Mouse (Mus musculus): ENCODE data around the gene Arfgef2. TPM values are rescaled to one million over a fixed set of nuclear protein-coding genes. Genes with fewer than 3 reads are reported as not detected.

The Arfgef2 gene
- total and polyA plus RNA-seq, 3 experiments: 9.2 to 18.7 (median 11.2) TPM

DNA sequence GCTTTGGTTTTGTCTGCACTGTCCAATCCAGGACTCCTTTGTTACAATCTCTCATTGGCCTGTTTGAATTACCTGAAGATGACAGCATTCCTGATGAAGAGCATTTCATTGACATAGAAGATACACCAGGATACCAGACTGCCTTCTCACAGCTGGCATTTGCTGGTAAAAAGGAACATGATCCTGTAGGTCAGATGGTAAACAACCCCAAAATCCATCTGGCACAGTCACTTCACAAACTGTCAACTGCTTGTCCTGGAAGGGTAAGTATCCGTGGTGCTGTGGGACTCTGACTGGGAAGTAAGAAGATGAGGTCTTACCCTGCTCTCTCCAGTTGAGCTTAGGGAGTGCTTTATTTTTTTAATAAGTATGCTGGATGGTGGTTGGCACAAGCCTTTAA, 139.0 kb downstream of the Arfgef2 start:
- Histone ChIP-seq H3K9ac (ENCODE audit: insufficient read depth, low read depth) (no peak overlapping the region), H3K9me3 (replicated peaks; ENCODE audit: low read length) (no peaks in the 10 kb centered on the region), H3K79me2 (replicated peaks; ENCODE audit: control insufficient read depth, extremely low read depth, insufficient read depth, poor library complexity, severe bottlenecking) (no peaks in the 10 kb centered on the region; the same call in 1 of the 2 replicates), H3K4me1 (ENCODE audit: control insufficient read depth in 1 of 2, insufficient read depth in 2 of 2) (no peaks in the 10 kb centered on the region), H3K36me3 (replicated peaks in 1 of 2; ENCODE audit: control insufficient read depth in 1 of 2, insufficient read depth in 1 of 2, low read length in 1 of 2) (peaks cover 67 to 91% of the 10 kb centered on the region in 2 experiments), H3K27ac (ENCODE audit: insufficient read depth, low read depth) (no peak overlapping the region), H3K27me3 (replicated peaks) (no peaks in the 10 kb centered on the region), H3K4me3 (replicated peaks in 1 of 3; ENCODE audit: low read depth in 2 of 3, low read length in 2 of 3, poor library complexity in 1 of 3) (no peak overlapping the region), H3K4me2 (ENCODE audit: insufficient read depth, low read depth, poor library complexity, severe bottlenecking) (no peak overlapping the region)
- TF ChIP-seq CHD1 (IDR thresholded peaks at IDR 0.05; ENCODE audit: low read depth, low read length) (no peak), MAZ (IDR thresholded peaks at IDR 0.05; ENCODE audit: low read depth, low read length) (no peak), ELF1 (IDR thresholded peaks at IDR 0.05; ENCODE audit: low read depth, low read length) (no peak)
- dilution Hi-C loops (cut with MboI; ENCODE audit: extremely low pct_ligation_motif_present, extremely low pct_unique_long_range_greater_than_20kb, low sequenced_read_pairs): no loop called here
- in situ Hi-C loops (cut with MboI; ENCODE audit: low pct_ligation_motif_present, low pct_unique_long_range_greater_than_20kb, low sequenced_read_pairs): no loop called here
- no peak for DNase-seq (ENCODE audit: extremely low read depth)

DNA sequence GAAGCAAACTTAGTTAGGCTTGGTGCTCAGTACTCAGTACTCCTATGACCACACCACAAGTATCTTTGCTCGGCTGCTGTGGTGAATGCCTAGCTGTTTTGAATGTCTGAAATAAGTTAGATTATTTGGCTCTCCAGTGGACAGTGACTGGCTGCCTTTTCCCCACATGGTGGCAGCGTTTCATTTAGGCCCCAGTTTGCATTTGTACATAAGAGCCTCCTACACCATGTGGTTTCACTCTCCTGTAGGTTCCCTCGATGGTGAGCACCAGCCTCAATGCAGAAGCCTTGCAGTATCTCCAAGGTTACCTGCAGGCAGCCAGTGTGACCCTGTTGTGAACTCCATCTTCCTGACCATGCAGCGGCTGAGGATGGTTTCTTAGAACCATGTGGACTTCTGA, 140.1 kb downstream of the Arfgef2 start:
- TF ChIP-seq ZC3H11A (IDR thresholded peaks at IDR 0.05; ENCODE audit: low read depth, low read length) (no peak), IRF4 (IDR thresholded peaks at IDR 0.05; ENCODE audit: low read depth, low read length) (no peak), SMC3 (IDR thresholded peaks at IDR 0.05; ENCODE audit: low read depth, low read length) (peak; percentile 51), NELFE (IDR thresholded peaks at IDR 0.05; ENCODE audit: low read depth, low read length) (no peak), RAD21 (IDR thresholded peaks at IDR 0.05; ENCODE audit: low read depth, low read length) (peak; percentile 38), MYC (IDR thresholded peaks at IDR 0.05; ENCODE audit: low read depth, low read length) (0 out of 2 replicates have a peak, but pooled peaks have one; percentile 32), NRF1 (IDR thresholded peaks at IDR 0.05; ENCODE audit: low read depth, low read length) (no peak), CTCF (conservative IDR thresholded peaks at IDR 0.05 in 1 of 2, IDR thresholded peaks at IDR 0.05 in 1 of 2; ENCODE audit: low read depth in 2 of 2, low read length in 2 of 2) (peak in 1 of 2 experiments; percentile 61; a peak in 2 of 4 replicates), E2F4 (IDR thresholded peaks at IDR 0.05; ENCODE audit: insufficient replicate concordance, low read depth, low read length) (no peak)
- H3K4me1 ChIP-seq (ENCODE audit: control insufficient read depth in 1 of 2, insufficient read depth in 2 of 2): no peaks in the 10 kb centered on the region
- dilution Hi-C loops (cut with MboI; ENCODE audit: extremely low pct_ligation_motif_present, extremely low pct_unique_long_range_greater_than_20kb, low sequenced_read_pairs): no loop called here
- no peak overlapping the region for H3K4me3 ChIP-seq (replicated peaks in 1 of 3; ENCODE audit: low read depth in 2 of 3, low read length in 2 of 3, poor library complexity in 1 of 3)
- DNase-seq (ENCODE audit: extremely low read depth): peak; percentile 29
- in situ Hi-C loops (cut with MboI; ENCODE audit: low pct_ligation_motif_present, low pct_unique_long_range_greater_than_20kb, low sequenced_read_pairs): no loop called here
- H3K27ac ChIP-seq (ENCODE audit: insufficient read depth, low read depth): no peak overlapping the region
- H3K36me3 ChIP-seq (replicated peaks in 1 of 2; ENCODE audit: control insufficient read depth in 1 of 2, insufficient read depth in 1 of 2, low read length in 1 of 2): peaks cover 76 to 95% of the 10 kb centered on the region in 2 experiments
- no peak overlapping the region for H3K4me2 ChIP-seq (ENCODE audit: insufficient read depth, low read depth, poor library complexity, severe bottlenecking)
- no peaks in the 10 kb centered on the region for H3K27me3 ChIP-seq (replicated peaks)
- H3K79me2 ChIP-seq (replicated peaks; ENCODE audit: control insufficient read depth, extremely low read depth, insufficient read depth, poor library complexity, severe bottlenecking): no peaks in the 10 kb centered on the region; the same call in 1 of the 2 replicates
- H3K9ac ChIP-seq (ENCODE audit: insufficient read depth, low read depth): no peak overlapping the region
- no peaks in the 10 kb centered on the region for H3K9me3 ChIP-seq (replicated peaks; ENCODE audit: low read length)

Other genes starting within 250 kb of the Arfgef2 start
- 11.6 and 18.5 TPM in 2 replicates for gene Prex1, start 91.8 kb upstream of the Arfgef2 start, total RNA-seq (2012; rRNA removed)
- 4.9 and 5.5 TPM in 2 replicates for gene Prex1, start 91.8 kb upstream of the Arfgef2 start, total RNA-seq (2014; rRNA removed)
- gene Prex1, start 91.8 kb upstream of the Arfgef2 start, polyA plus RNA-seq (2012; ENCODE audit: insufficient read length, low read depth): 14.6 and 19.5 TPM in 2 replicates
- gene Trp53rkb, start 13.1 kb upstream of the Arfgef2 start, total RNA-seq (2012; rRNA removed): 6.0 and 7.1 TPM in 2 replicates
- 7.0 and 8.8 TPM in 2 replicates for gene Trp53rkb, start 13.1 kb upstream of the Arfgef2 start, total RNA-seq (2014; rRNA removed)
- 7.8 and 9.1 TPM in 2 replicates for gene Trp53rkb, start 13.1 kb upstream of the Arfgef2 start, polyA plus RNA-seq (2012; ENCODE audit: insufficient read length, low read depth)
- gene Cse1l, start 100.5 kb downstream of the Arfgef2 start, total RNA-seq (2012; rRNA removed): 76.0 and 101 TPM in 2 replicates
- gene Cse1l, start 100.5 kb downstream of the Arfgef2 start, total RNA-seq (2014; rRNA removed): 165 and 167 TPM in 2 replicates
- 131 and 162 TPM in 2 replicates for gene Cse1l, start 100.5 kb downstream of the Arfgef2 start, polyA plus RNA-seq (2012; ENCODE audit: insufficient read length, low read depth)
- 10.3 and 10.5 TPM in 2 replicates for gene Stau1, start 190.7 kb downstream of the Arfgef2 start, total RNA-seq (2012; rRNA removed)
- gene Stau1, start 190.7 kb downstream of the Arfgef2 start, total RNA-seq (2014; rRNA removed): 6.9 and 8.0 TPM in 2 replicates
- 30.7 and 36.2 TPM in 2 replicates for gene Stau1, start 190.7 kb downstream of the Arfgef2 start, polyA plus RNA-seq (2012; ENCODE audit: insufficient read length, low read depth)
- gene Ddx27, start 209.6 kb downstream of the Arfgef2 start, total RNA-seq (2012; rRNA removed): 157 and 186 TPM in 2 replicates
- 137 and 139 TPM in 2 replicates for gene Ddx27, start 209.6 kb downstream of the Arfgef2 start, total RNA-seq (2014; rRNA removed)
- 224 and 228 TPM in 2 replicates for gene Ddx27, start 209.6 kb downstream of the Arfgef2 start, polyA plus RNA-seq (2012; ENCODE audit: insufficient read length, low read depth)